Mouse (Mus musculus): ENCODE measurements around the gene Srp14. TPM values are rescaled to one million over a fixed set of nuclear protein-coding genes. Genes with fewer than 3 reads are reported as not detected.

Srp14 gene
- 275 TPM in 2 replicates for polyA plus RNA-seq (2015; fragmentation: Nextera tagmentation; extraction: Ambion mirVana)

DNA sequence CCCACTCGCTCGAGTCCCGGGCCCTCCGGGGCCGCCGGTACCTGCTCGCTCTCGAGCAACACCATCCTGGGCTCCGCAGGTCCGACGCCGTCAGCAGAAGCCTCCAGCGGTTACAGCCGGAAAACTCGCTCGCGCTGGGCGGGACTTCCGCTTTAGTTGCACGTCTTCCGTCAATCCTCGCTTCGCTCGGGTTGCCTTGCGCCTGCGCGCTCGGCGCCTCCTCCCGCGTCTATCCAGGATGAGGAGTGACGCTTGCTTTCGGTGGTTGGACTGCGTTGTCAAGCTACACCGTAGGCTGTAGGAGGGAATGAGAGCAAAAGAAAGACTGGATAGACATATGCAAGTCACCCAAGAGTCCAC lies at the start of gene Srp14:
Gene Srp14 (minus strand): TSS at position 162 of the 360 bp plus-strand sequence.
- H3K4me1 ChIP-seq = peaks cover 14% of the 10 kb centered on the region
- H3K36me3 ChIP-seq = peaks cover 25% of the 10 kb centered on the region
- H3K27me3 ChIP-seq = no peaks in the 10 kb centered on the region
- H3K4me2 ChIP-seq = peak within 1 kb of the TSS; percentile 81
- peak within 1 kb of the TSS; percentile 91 for H3K9ac ChIP-seq
- H3K9me3 ChIP-seq = no peaks in the 10 kb centered on the region
- peak within 1 kb of the TSS; percentile 96 for H3K4me3 ChIP-seq
- peak; percentile 78 for ATAC-seq (ENCODE audit: insufficient number of reproducible peaks, insufficient read depth, low FRiP score, low TSS enrichment, low read depth)
- WGBS = 0% methylated on average over 35 of the region's 35 CpGs
- peak within 1 kb of the TSS; percentile 85 for H3K27ac ChIP-seq

DNA sequence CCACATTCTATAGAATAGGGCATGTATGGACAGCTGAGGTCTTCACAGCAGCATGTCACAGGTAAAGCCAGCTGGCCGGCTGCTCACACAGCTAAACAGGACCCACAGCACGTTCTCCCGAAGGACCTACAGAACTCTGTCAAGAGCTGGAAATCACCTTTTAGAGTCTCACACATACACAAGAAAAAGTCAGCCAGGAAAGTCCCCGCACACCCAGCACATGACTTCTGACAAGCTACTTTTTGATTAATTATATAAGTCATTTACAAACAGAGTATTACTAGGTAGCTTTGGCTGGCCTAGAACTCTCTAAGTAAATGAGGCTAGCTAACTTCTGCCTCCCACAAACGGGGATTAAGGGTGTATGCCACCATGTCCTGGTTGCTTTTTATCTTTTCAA lies 47.0 kb upstream of the Srp14 start:
- WGBS = 84% methylated on average over 5 of the region's 5 CpGs
- peaks cover 50% of the 10 kb centered on the region for H3K4me1 ChIP-seq

DNA sequence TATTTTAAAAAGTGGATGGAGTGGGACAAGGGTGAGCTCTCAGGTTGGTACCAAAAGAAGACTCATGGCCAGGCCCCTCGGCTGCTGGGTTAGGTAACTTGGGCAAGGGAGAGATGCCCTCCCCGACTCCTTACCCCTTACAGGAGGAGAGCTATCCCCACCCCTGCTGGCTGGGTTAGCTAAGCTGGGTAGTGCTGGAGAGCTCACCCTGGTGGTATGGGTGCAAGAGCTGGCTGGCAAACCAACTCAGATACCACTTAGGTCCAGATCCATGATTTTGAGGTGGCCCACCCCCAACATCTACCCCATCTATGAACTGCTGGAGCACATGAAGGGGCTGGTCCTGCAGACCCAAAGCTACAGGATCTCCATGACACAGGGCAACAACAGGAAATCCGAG lies 45.3 kb upstream of the Srp14 start:
- WGBS = 78% methylated on average over 3 of the region's 3 CpGs

More for the DNA sequence above, 47.0 kb upstream of the Srp14 start:
- H3K36me3 ChIP-seq = peaks cover 3% of the 10 kb centered on the region
- no peak for ATAC-seq (ENCODE audit: insufficient number of reproducible peaks, insufficient read depth, low FRiP score, low TSS enrichment, low read depth)
- no peaks in the 10 kb centered on the region for H3K9me3 ChIP-seq
- no peak overlapping the region for H3K4me2 ChIP-seq
- no peak overlapping the region for H3K27ac ChIP-seq
- no peak overlapping the region for H3K9ac ChIP-seq
- H3K4me3 ChIP-seq = no peak overlapping the region
- H3K27me3 ChIP-seq = no peaks in the 10 kb centered on the region

DNA sequence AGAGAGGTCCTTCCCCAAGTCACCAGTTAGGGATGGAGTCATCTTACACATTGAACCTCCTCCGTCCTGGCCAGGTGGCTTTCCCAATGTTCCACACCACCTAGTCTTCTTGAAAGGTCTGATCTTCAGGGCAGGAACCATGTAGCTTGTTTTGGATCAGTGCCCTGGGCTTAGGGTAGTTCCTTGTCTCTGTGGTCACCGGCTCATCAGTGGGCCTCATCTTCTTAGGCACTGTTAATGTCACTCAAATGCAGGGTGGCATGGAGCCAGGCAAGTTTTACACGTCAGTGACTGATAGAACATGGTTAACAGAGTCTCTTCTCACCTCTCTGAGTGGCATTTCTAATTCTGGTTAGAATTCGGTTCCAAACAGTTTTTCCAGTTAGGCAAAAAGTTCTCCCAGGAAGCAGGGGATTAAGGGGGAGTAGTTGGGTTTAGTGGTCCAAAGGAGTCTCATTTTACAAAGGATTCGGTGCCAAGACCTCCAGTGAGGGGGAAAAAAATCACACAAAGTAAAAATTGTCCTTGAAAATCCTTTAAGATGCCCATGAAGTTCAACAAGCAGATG lies 43.7 kb upstream of the Srp14 start:
- no peak for ATAC-seq (ENCODE audit: insufficient number of reproducible peaks, insufficient read depth, low FRiP score, low TSS enrichment, low read depth)
- Histone ChIP-seq H3K27ac (peak overlapping the region; percentile 29; the same call in 1 of the 2 replicates), H3K9ac (no peak overlapping the region)

More for the DNA sequence above, 45.3 kb upstream of the Srp14 start:
- no peaks in the 10 kb centered on the region for H3K27me3 ChIP-seq
- H3K4me2 ChIP-seq = no peak overlapping the region
- peaks cover 45% of the 10 kb centered on the region for H3K4me1 ChIP-seq
- H3K36me3 ChIP-seq = no peaks in the 10 kb centered on the region
- H3K9me3 ChIP-seq = no peaks in the 10 kb centered on the region
- no peak overlapping the region for H3K9ac ChIP-seq
- no peak for ATAC-seq (ENCODE audit: insufficient number of reproducible peaks, insufficient read depth, low FRiP score, low TSS enrichment, low read depth)
- no peak overlapping the region for H3K27ac ChIP-seq
- H3K4me3 ChIP-seq = no peak overlapping the region

DNA sequence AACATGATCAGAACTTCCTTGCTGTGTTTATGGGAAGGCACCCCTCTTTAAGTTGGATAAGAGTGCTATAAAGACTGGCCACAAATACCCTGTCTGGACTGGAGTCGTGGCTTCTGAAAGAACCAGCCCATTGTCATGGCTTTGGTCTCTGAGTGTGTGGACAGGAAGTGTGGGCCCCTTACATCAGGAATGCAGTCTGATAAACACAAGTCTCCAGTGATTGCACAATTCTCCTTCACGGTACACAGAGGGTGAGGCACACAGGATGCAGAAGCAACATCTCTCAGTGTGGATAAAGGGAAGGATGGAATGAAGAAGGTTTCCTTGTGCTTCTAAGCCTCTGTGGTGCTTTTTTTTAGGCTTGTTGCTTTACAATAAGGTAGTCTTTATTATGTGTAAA lies 42.8 kb upstream of the Srp14 start:
- Histone ChIP-seq H3K9me3 (no peaks in the 10 kb centered on the region), H3K27me3 (no peaks in the 10 kb centered on the region), H3K4me1 (peaks cover 47% of the 10 kb centered on the region), H3K9ac (no peak overlapping the region), H3K36me3 (no peaks in the 10 kb centered on the region), H3K4me2 (no peak overlapping the region), H3K27ac (0 out of 2 replicates have a peak overlapping the region, but pooled peaks have one; percentile 12), H3K4me3 (no peak overlapping the region)
- ATAC-seq (ENCODE audit: insufficient number of reproducible peaks, insufficient read depth, low FRiP score, low TSS enrichment, low read depth) = no peak
- WGBS = 20% methylated on average over 2 of the region's 2 CpGs

More for the DNA sequence above, 43.7 kb upstream of the Srp14 start:
- H3K4me2 ChIP-seq = no peak overlapping the region
- no peaks in the 10 kb centered on the region for H3K36me3 ChIP-seq
- H3K4me3 ChIP-seq = no peak overlapping the region
- no peaks in the 10 kb centered on the region for H3K9me3 ChIP-seq
- 34% methylated on average over 5 of the region's 5 CpGs for WGBS
- no peaks in the 10 kb centered on the region for H3K27me3 ChIP-seq
- H3K4me1 ChIP-seq = peaks cover 47% of the 10 kb centered on the region

DNA sequence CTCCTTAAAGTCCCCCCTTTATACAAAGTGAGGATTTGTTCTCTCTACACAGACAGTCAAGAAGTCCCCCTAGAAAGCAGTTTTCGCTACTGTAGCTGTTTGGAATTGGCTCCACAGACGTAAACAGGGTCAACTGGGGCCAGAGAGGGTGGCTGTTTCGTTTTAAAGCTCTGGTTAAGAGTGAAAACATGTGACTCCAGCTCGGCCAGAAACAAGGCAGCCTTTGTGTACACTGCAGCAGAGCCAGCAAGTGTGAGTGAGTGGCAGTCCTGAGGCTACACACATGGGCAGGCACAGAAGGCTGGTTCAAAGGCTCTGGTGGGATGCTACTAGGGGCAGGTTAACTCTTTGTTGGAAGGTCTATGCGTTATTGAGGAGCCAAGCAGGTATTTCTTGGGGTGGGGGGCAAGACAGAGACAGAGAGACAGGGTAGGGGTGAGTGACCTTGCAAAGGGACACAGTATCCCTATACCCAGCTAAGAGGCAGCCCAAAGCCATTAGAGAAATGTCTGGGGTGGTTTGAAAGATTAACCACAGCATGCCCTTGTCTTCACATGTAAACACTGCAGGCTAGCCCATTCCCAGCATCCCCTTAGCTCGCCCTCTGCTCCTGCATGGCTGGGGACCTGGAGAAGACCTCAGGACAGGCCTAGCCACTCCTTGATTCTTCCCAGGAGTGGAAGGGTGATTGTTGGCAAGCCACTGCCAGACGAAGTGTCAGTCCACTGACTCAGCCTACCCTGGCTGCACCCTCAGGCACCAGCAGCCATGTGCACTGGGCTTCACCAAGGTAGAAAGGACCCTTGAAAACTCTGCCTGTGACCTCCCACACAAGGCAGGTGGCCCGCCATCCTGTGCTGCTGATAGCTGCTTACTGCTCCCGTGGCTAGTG lies 40.8 kb upstream of the Srp14 start:
- Histone ChIP-seq H3K4me3 (no peak overlapping the region), H3K9ac (peak overlapping the region; percentile 16; the same call in 1 of the 2 replicates), H3K9me3 (no peaks in the 10 kb centered on the region), H3K36me3 (no peaks in the 10 kb centered on the region), H3K27ac (peak overlapping the region; percentile 84), H3K4me2 (no peak overlapping the region), H3K27me3 (no peaks in the 10 kb centered on the region), H3K4me1 (peaks cover 47% of the 10 kb centered on the region)
- 25% methylated on average over 9 of the region's 9 CpGs for WGBS
- peak; percentile 84 for ATAC-seq (ENCODE audit: insufficient number of reproducible peaks, insufficient read depth, low FRiP score, low TSS enrichment, low read depth)

DNA sequence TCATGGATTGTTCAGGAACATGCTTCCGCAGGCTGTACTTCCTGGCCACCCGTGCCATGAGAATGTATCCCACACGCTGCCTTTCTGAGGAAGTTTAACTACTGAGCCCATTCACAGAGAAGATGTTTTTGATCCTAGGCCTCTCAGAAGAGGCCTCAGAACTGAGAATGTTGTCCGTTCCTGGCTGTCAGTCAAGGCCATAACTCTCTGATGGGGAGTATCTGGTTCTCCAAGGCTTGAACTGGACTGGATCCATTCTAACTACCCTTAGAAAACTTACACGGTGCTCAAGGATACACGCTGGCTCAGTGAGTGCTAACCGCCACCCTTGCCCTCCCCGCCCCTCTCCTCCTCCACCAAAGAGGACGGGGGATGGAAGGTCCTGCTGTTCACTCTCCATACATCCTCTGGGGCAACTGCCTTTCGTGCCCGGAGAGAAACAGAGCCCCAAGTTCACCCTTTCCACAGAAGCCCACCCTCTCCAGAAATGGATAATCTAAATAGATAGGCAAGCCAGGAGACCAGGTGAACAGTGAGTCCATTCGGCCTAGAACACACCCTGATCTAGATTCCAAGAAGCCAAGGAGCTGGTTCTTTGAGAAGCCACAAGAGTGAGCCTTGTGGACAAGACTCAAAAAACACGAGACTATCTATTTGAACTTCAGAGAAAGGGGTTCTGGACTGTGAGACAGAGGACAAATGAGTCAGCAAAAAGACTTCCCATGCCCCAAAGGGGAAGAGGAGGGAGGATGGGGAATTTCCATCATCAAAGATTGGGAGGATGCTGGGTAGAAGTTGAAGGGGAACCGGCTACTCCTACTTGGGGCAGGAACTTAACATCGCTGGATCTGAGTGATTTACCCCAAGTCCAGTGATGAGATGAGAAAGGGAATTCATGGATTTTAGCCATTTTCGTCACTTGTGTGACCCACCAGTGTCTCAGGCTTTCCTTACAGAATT lies 33.2 kb upstream of the Srp14 start:
- no peak overlapping the region for H3K9ac ChIP-seq
- H3K36me3 ChIP-seq = no peaks in the 10 kb centered on the region
- H3K4me3 ChIP-seq = no peak overlapping the region
- WGBS = 78% methylated on average over 16 of the region's 16 CpGs
- no peak overlapping the region for H3K4me2 ChIP-seq
- H3K9me3 ChIP-seq = no peaks in the 10 kb centered on the region
- peak overlapping the region; percentile 39; the same call in 1 of the 2 replicates for H3K27ac ChIP-seq
- H3K4me1 ChIP-seq = peaks cover 27% of the 10 kb centered on the region
- no peak for ATAC-seq (ENCODE audit: insufficient number of reproducible peaks, insufficient read depth, low FRiP score, low TSS enrichment, low read depth)
- no peaks in the 10 kb centered on the region for H3K27me3 ChIP-seq

DNA sequence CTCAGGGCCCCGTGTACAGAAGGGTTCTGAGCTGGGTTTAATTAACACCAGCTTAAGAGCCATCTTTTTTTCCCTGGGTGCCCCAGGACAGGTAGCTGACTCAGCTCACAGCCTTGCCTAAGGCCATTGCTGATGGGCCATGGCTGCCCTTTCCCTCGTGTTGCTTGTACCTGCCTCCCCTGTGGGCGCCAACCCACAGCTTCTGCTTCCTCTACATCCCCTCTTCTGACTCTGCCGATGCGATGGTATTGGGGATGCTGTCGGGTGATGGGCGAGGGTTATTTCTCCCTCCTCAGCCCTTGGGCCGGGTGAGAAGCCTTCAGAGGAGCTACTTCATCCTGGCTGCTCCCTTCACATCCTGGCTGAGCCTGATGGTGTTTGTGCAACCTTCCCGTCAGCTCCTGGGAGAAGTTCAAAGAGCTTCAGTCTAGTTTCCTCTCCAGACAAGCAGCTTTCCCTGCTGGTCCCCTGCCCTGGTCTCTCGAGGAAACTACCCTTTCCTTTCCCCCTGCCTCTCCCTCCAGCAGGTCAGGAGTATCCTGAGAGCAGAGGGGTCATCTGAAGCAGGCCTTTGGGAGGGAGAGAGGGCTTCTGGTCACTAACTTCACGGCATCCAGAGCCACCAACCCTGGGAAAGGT lies 32.4 kb upstream of the Srp14 start:
- Histone ChIP-seq H3K4me3 (no peak overlapping the region), H3K36me3 (no peaks in the 10 kb centered on the region), H3K4me1 (peaks cover 27% of the 10 kb centered on the region), H3K4me2 (no peak overlapping the region), H3K9ac (no peak overlapping the region), H3K9me3 (no peaks in the 10 kb centered on the region), H3K27me3 (no peaks in the 10 kb centered on the region), H3K27ac (peak overlapping the region; percentile 39; the same call in 1 of the 2 replicates)
- 47% methylated on average over 11 of the region's 11 CpGs for WGBS
- ATAC-seq (ENCODE audit: insufficient number of reproducible peaks, insufficient read depth, low FRiP score, low TSS enrichment, low read depth) = no peak

DNA sequence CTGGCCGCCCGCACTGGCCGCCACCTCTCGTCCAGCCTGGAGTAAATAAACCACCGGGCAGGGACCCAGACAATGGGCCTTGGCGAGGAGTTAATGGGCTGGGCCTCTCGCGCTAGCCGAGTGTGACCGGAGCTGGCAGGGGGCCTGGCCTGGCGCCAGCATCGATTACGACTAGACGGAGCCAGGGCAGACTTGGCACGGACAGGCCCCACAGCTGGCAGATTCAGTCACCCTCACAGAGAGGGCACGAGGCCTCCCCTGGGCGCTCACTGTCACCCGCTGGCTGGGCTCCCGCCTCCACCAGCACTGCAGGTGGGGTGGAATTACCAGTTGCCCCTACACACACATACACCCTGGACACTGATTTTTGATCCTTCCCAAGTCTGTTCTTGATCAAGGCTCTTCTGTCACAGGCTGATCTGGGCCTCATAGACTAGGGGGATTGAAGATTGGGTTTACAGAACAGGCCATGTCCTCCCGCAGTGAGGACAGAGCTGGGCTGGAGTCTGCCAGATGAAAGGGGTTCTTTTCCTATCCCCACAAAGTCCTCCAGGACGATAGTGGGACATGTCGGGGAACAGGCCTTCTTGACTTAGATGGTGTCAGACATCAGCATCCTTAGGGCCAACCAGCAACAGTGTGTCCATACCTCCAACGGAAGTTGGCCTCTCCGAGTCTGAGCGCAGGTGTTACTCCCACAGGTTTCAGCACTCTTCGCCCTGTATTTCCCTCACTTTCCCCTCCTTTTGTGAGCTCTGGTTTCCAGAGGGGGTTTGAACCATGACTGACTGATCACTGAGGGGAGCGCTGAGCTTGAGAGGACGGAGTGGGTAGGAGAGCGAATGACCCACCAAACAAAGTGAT lies 31.2 kb upstream of the Srp14 start:
- WGBS = 40% methylated on average over 29 of the region's 29 CpGs
- Histone ChIP-seq H3K4me1 (peaks cover 27% of the 10 kb centered on the region), H3K9me3 (no peaks in the 10 kb centered on the region), H3K27me3 (no peaks in the 10 kb centered on the region), H3K9ac (peak overlapping the region; percentile 46; the same call in 1 of the 2 replicates), H3K27ac (peak overlapping the region; percentile 79), H3K4me2 (peak overlapping the region; percentile 22), H3K4me3 (no peak overlapping the region), H3K36me3 (no peaks in the 10 kb centered on the region)
- peak; percentile 84 for ATAC-seq (ENCODE audit: insufficient number of reproducible peaks, insufficient read depth, low FRiP score, low TSS enrichment, low read depth)
